Mouse (Mus musculus) limb, embryonic 10.5 days (tissue): ENCODE results near the gene Sstr4. TPM values are rescaled to one million over a fixed set of nuclear protein-coding genes. Genes with fewer than 3 reads are reported as not detected.

Source experiments
- DNase-seq: peaks from one replicate; pipeline ENCODE4 v3.0.0-alpha.2; 2017; ENCODE audit warnings: low spot score
- H3K27ac ChIP-seq: fragments of 300-500 bp; sonication (generic); 2 replicates; pipeline ENCODE4 v1.5.1; 2016; ENCODE audit warnings: mild to moderate bottlenecking
- H3K27me3 ChIP-seq: fragments of 300-500 bp; sonication (generic); 2 replicates; pipeline ENCODE4 v1.6.1; 2016; ENCODE audit warnings: low read depth, mild to moderate bottlenecking; ENCODE audit not compliant: poor library complexity, severe bottlenecking
- H3K36me3 ChIP-seq: fragments of 300-500 bp; sonication (generic); 2 replicates; pipeline ENCODE4 v1.6.1; 2016; ENCODE audit warnings: mild to moderate bottlenecking, moderate library complexity
- H3K4me1 ChIP-seq: fragments of 300-500 bp; sonication (generic); 2 replicates; pipeline ENCODE4 v1.6.1; 2016
- H3K4me3 ChIP-seq: fragments of 300-500 bp; sonication (generic); 2 replicates; pipeline ENCODE4 v1.5.1; 2016; ENCODE audit warnings: mild to moderate bottlenecking, moderate library complexity
- H3K9me3 ChIP-seq: fragments of 300-500 bp; sonication (generic); replicated peaks from 2 replicates; pipeline ENCODE4 v1.6.1; 2016; ENCODE audit warnings: mild to moderate bottlenecking
- WGBS: fragments of 180-500 bp; shearing (Covaris S2); methylation state at CpG from one replicate; pipeline ENCODE4 v1.1.7; 2016; 5-methylcytosine and 5-hydroxymethylcytosine counted together
- polyA plus RNA-seq: library from polyadenylated mRNA; unstranded; fragments of >200 nt; fragmentation: Nextera tagmentation; extraction: Ambion mirVana; gene quantifications from 2 replicates; pipeline ENCODE4 v1.2.1, GENCODE M21; 2016

Sstr4 gene
- polyA plus RNA-seq, 1 experiment from 2014 or later = 0.26 TPM

DNA sequence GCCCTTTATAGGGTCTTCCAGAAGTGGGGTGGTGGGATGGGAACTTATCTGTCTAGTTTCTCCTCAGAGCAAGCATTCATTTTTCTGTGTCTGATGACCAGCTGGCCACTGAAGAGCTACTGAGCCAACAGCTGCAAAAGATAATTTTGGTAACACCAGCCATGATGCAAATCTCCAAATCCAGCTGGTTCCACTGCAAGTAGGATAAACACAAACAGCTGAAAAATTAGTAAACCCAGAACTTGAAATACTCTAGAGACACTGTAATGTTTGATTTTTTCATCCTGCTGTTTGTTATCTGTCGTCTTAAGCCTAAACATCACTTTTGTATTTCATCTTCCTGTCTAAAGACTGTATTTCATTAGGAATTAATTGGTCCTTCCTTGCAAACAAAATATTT is 26.6 kb downstream of the Sstr4 start:
- H3K27ac ChIP-seq = no peak overlapping the region
- H3K4me3 ChIP-seq = no peak overlapping the region
- H3K9me3 ChIP-seq = no peaks in the 10 kb centered on the region
- no peaks in the 10 kb centered on the region for H3K4me1 ChIP-seq
- WGBS = 76% methylated on average over 1 of the region's 1 CpGs
- no peaks in the 10 kb centered on the region for H3K27me3 ChIP-seq
- no peak for DNase-seq
- no peaks in the 10 kb centered on the region for H3K36me3 ChIP-seq

- WGBS = 79% methylated on average over 5 of the region's 5 CpGs
- H3K4me1 ChIP-seq = no peaks in the 10 kb centered on the region
- DNase-seq = no peak
Measured at GRCm38 (mm10) chr2:148425709-148426382, 30.7 kb downstream of the Sstr4 start.

GRCm38 (mm10) chr2:148427553-148427952 is 32.4 kb downstream of the Sstr4 start:
- Histone ChIP-seq H3K27ac (no peak overlapping the region), H3K36me3 (no peaks in the 10 kb centered on the region), H3K27me3 (no peaks in the 10 kb centered on the region), H3K4me3 (no peak overlapping the region), H3K4me1 (peaks cover 4% of the 10 kb centered on the region; the same call in 1 of the 2 replicates), H3K9me3 (no peaks in the 10 kb centered on the region)
- no peak for DNase-seq
- WGBS = 92% methylated on average over 3 of the region's 3 CpGs

More at GRCm38 (mm10) chr2:148425709-148426382, 30.7 kb downstream of the Sstr4 start:
- no peak overlapping the region for H3K4me3 ChIP-seq
- no peaks in the 10 kb centered on the region for H3K27me3 ChIP-seq
- no peak overlapping the region for H3K27ac ChIP-seq
- no peaks in the 10 kb centered on the region for H3K36me3 ChIP-seq
- no peaks in the 10 kb centered on the region for H3K9me3 ChIP-seq

- Histone ChIP-seq H3K4me3 (no peak overlapping the region), H3K9me3 (no peaks in the 10 kb centered on the region), H3K4me1 (peaks cover 4% of the 10 kb centered on the region; the same call in 1 of the 2 replicates), H3K27me3 (no peaks in the 10 kb centered on the region), H3K27ac (no peak overlapping the region), H3K36me3 (no peaks in the 10 kb centered on the region)
- no peak for DNase-seq
- WGBS = 88% methylated on average over 3 of the region's 3 CpGs
Measured at GRCm38 (mm10) chr2:148428523-148428922, 33.4 kb downstream of the Sstr4 start.

GRCm38 (mm10) chr2:148429001-148429505 is 33.9 kb downstream of the Sstr4 start:
- DNase-seq = no peak
- peaks cover 4% of the 10 kb centered on the region; the same call in 1 of the 2 replicates for H3K4me1 ChIP-seq

GRCm38 (mm10) chr2:148430941-148431340 is 35.8 kb downstream of the Sstr4 start:
- Histone ChIP-seq H3K27me3 (no peaks in the 10 kb centered on the region), H3K36me3 (no peaks in the 10 kb centered on the region), H3K4me3 (no peak overlapping the region), H3K9me3 (no peaks in the 10 kb centered on the region), H3K27ac (no peak overlapping the region), H3K4me1 (peaks cover 4% of the 10 kb centered on the region; the same call in 1 of the 2 replicates)
- 77% methylated on average over 4 of the region's 4 CpGs for WGBS
- DNase-seq = no peak

More at GRCm38 (mm10) chr2:148429001-148429505, 33.9 kb downstream of the Sstr4 start:
- H3K36me3 ChIP-seq = no peaks in the 10 kb centered on the region
- no peaks in the 10 kb centered on the region for H3K9me3 ChIP-seq
- no peaks in the 10 kb centered on the region for H3K27me3 ChIP-seq
- H3K27ac ChIP-seq = no peak overlapping the region
- H3K4me3 ChIP-seq = no peak overlapping the region

GRCm38 (mm10) chr2:148432346-148432745 is 37.2 kb downstream of the Sstr4 start:
- Histone ChIP-seq H3K9me3 (no peaks in the 10 kb centered on the region), H3K27me3 (no peaks in the 10 kb centered on the region), H3K36me3 (no peaks in the 10 kb centered on the region), H3K4me3 (no peak overlapping the region), H3K27ac (no peak overlapping the region), H3K4me1 (peaks cover 4% of the 10 kb centered on the region; the same call in 1 of the 2 replicates)
- no peak for DNase-seq
- WGBS = 69% methylated on average over 2 of the region's 2 CpGs

GRCm38 (mm10) chr2:148436285-148436684 is 41.1 kb downstream of the Sstr4 start:
- Histone ChIP-seq H3K27ac (no peak overlapping the region), H3K27me3 (no peaks in the 10 kb centered on the region), H3K36me3 (no peaks in the 10 kb centered on the region), H3K4me1 (peaks cover 4% of the 10 kb centered on the region; the same call in 1 of the 2 replicates), H3K9me3 (no peaks in the 10 kb centered on the region), H3K4me3 (no peak overlapping the region)
- DNase-seq = no peak
- WGBS = 55% methylated on average over 3 of the region's 3 CpGs

- Histone ChIP-seq H3K4me1 (no peaks in the 10 kb centered on the region), H3K36me3 (no peaks in the 10 kb centered on the region), H3K9me3 (no peaks in the 10 kb centered on the region), H3K27me3 (0 out of 2 replicates have a peak, but pooled peaks cover 4% of the 10 kb centered on the region), H3K27ac (no peak overlapping the region), H3K4me3 (no peak overlapping the region)
- WGBS = 68% methylated on average over 3 of the region's 3 CpGs
- DNase-seq = no peak
Measured at GRCm38 (mm10) chr2:148439691-148440276, 44.6 kb downstream of the Sstr4 start.

DNA sequence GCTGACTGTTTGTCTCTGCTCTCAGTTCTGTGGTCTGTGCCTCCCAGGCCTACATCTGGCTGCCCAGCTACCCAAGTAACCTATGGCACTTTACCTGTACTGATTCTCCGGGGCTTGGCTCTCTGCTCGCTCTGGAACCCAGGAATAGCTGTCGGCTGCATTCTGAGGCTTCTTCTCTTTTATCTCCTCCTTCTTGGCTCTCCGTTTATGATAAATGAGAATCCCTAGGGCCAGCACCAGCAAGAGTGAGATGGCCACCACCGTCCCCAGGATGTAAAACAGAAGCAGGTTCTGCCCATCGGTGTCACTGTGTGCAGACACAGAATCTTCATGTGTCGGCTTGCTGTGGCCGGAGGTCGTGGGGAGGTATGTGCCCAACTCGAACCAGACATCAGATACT is 46.3 kb downstream of the Sstr4 start:
- peak overlapping the region; percentile 9; the same call in 1 of the 2 replicates for H3K4me3 ChIP-seq
- 0 out of 2 replicates have a peak, but pooled peaks cover 4% of the 10 kb centered on the region for H3K27me3 ChIP-seq
- H3K4me1 ChIP-seq = no peaks in the 10 kb centered on the region
- WGBS = 89% methylated on average over 10 of the region's 10 CpGs
- H3K36me3 ChIP-seq = no peaks in the 10 kb centered on the region
- no peaks in the 10 kb centered on the region for H3K9me3 ChIP-seq
- DNase-seq = no peak
- no peak overlapping the region for H3K27ac ChIP-seq

- DNase-seq = no peak
- Histone ChIP-seq H3K36me3 (no peaks in the 10 kb centered on the region), H3K27ac (no peak overlapping the region), H3K4me1 (no peaks in the 10 kb centered on the region), H3K27me3 (0 out of 2 replicates have a peak, but pooled peaks cover 4% of the 10 kb centered on the region), H3K9me3 (no peaks in the 10 kb centered on the region), H3K4me3 (peak overlapping the region; percentile 18)
- WGBS = 89% methylated on average over 4 of the region's 4 CpGs
Measured at GRCm38 (mm10) chr2:148442172-148442571, 47.0 kb downstream of the Sstr4 start.

DNA sequence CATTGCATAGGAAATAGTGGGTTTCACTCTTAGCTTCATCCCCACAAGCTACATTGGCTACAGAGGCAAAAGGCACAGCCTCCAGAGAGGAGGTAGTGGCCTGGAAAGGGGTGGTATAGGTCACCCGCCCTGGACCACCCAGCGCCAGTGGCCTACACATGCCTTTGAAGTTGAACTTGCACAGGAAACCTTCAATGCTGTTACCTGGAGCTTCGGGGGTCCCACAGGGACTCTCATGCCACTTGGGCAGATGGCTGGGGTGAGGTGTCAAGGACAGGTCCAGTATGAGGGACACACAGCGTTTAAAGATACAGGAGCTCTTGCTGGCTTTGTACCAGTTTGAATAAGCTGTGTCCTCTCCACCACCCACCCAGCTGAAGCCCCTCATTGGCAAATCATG is 47.6 kb downstream of the Sstr4 start:
- Histone ChIP-seq H3K9me3 (no peaks in the 10 kb centered on the region), H3K36me3 (no peaks in the 10 kb centered on the region), H3K27ac (peak overlapping the region; percentile 68), H3K27me3 (0 out of 2 replicates have a peak, but pooled peaks cover 4% of the 10 kb centered on the region), H3K4me1 (no peaks in the 10 kb centered on the region), H3K4me3 (peak overlapping the region; percentile 18)
- 88% methylated on average over 4 of the region's 4 CpGs for WGBS
- DNase-seq = no peak
